Mouse (Mus musculus): Measurements from ENCODE around the gene Rpl41.

Rpl41 gene

GRCm38 (mm10) chr10:128548947-128549681 is at the start of gene Rpl41:
TSS of gene Rpl41 (minus strand) at chr10:128549305.
- DNase-seq (ENCODE audit: low spot score in 2 of 2): peak; percentile 93 to 95

GRCm38 (mm10) chr10:128598476-128598875 is 49.4 kb upstream of the Rpl41 start:
- DNase-seq (ENCODE audit: low spot score in 2 of 2): no peak

- DNase-seq (ENCODE audit: low spot score in 2 of 2): no peak
These were observed 43.7 kb upstream of the Rpl41 start for GRCm38 (mm10) chr10:128592797-128593196.

GRCm38 (mm10) chr10:128591436-128591835 is 42.3 kb upstream of the Rpl41 start:
- DNase-seq (ENCODE audit: low spot score in 2 of 2): no peak

GRCm38 (mm10) chr10:128590193-128590690 is 41.1 kb upstream of the Rpl41 start:
- no peak for DNase-seq (ENCODE audit: low spot score in 2 of 2)

- DNase-seq (ENCODE audit: low spot score in 2 of 2): no peak
These were observed 40.5 kb upstream of the Rpl41 start, which contains the start of gene Erbb3 for GRCm38 (mm10) chr10:128589464-128590192. TSS of gene Erbb3 (minus strand) at chr10:128589652.

- DNase-seq (ENCODE audit: low spot score in 2 of 2): no peak
These were observed 39.8 kb upstream of the Rpl41 start for GRCm38 (mm10) chr10:128588775-128589463.

- no peak for DNase-seq (ENCODE audit: low spot score in 2 of 2)
These were observed 39.0 kb upstream of the Rpl41 start for GRCm38 (mm10) chr10:128588136-128588535.

GRCm38 (mm10) chr10:128587697-128588096 is 38.6 kb upstream of the Rpl41 start:
- no peak for DNase-seq (ENCODE audit: low spot score in 2 of 2)

GRCm38 (mm10) chr10:128587120-128587519 is 38.0 kb upstream of the Rpl41 start:
- no peak for DNase-seq (ENCODE audit: low spot score in 2 of 2)

- no peak for DNase-seq (ENCODE audit: low spot score in 2 of 2)
These were observed 37.4 kb upstream of the Rpl41 start for GRCm38 (mm10) chr10:128586546-128586945.

- DNase-seq (ENCODE audit: low spot score in 2 of 2): no peak
These were observed 35.3 kb upstream of the Rpl41 start for GRCm38 (mm10) chr10:128584386-128584785.

GRCm38 (mm10) chr10:128583644-128584043 is 34.5 kb upstream of the Rpl41 start:
- no peak for DNase-seq (ENCODE audit: low spot score in 2 of 2)

GRCm38 (mm10) chr10:128579731-128580130 is 30.6 kb upstream of the Rpl41 start:
- DNase-seq (ENCODE audit: low spot score in 2 of 2): no peak

GRCm38 (mm10) chr10:128579298-128579697 is 30.2 kb upstream of the Rpl41 start:
- DNase-seq (ENCODE audit: low spot score in 2 of 2): no peak

- no peak for DNase-seq (ENCODE audit: low spot score in 2 of 2)
These were observed 29.2 kb upstream of the Rpl41 start for GRCm38 (mm10) chr10:128578330-128578729.

- DNase-seq (ENCODE audit: low spot score in 2 of 2): no peak
These were observed 26.0 kb upstream of the Rpl41 start for GRCm38 (mm10) chr10:128575063-128575462.

GRCm38 (mm10) chr10:128565788-128566531 is 16.9 kb upstream of the Rpl41 start, which contains the start of gene Pa2g4:
TSS of gene Pa2g4 (minus strand) at chr10:128565987.
- DNase-seq (ENCODE audit: low spot score in 2 of 2): peak; percentile 98

GRCm38 (mm10) chr10:128565206-128565787 is 16.2 kb upstream of the Rpl41 start:
- no peak for DNase-seq (ENCODE audit: low spot score in 2 of 2)

GRCm38 (mm10) chr10:128563544-128563943 is 14.4 kb upstream of the Rpl41 start:
- DNase-seq (ENCODE audit: low spot score in 2 of 2): no peak

GRCm38 (mm10) chr10:128556963-128557362 is 7.9 kb upstream of the Rpl41 start:
- DNase-seq (ENCODE audit: low spot score in 2 of 2): no peak

Measured in right cerebral cortex, postnatal 36 days (tissue).